Mouse (Mus musculus) kidney, adult 2 months (tissue): ENCODE measurements around the gene Numb.

Experiments
- CTCF ChIP-seq: fragments of 200-500 bp; conservative IDR thresholded peaks from 2 replicates; pipeline ENCODE4 v1.5.1; 2011; ENCODE audit warnings: low read depth, mild to moderate bottlenecking, control low read depth, low read length, moderate library complexity, mixed read lengths; ENCODE audit not compliant: insufficient read depth, insufficient read length
- POLR2A ChIP-seq: fragments of 200-500 bp; IDR thresholded peaks from one replicate; pipeline ENCODE4 v1.6.1; 2011; ENCODE audit warnings: low read depth, low read length, control low read depth

DNA sequence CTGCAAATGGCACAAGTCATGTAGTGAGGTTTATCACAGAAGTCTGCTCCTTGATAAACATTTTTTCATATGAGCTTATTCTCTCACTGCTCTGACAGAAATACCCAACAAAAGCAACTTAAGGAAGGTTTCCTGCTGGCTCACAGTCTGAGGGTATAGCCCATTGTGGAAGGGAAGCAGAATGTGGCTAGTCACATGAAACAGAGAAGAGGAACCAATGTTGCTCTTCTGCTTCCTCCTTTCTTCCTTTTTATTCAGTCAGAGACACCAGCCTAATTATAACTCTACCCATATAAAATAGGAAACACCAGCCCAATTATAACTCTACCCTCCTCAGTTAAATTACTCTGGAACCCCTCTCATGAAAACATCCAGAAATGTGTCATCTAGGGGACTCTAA is 61.0 kb downstream of the Numb start:
- no peak for TF ChIP-seq POLR2A
- no peak for TF ChIP-seq CTCF
